Mouse (Mus musculus): ENCODE data around the gene Tfeb. TPM values are rescaled to one million over a fixed set of nuclear protein-coding genes. Genes with fewer than 3 reads are reported as not detected.
A peak's percentile ranks its signal among the peaks of the same experiment; 100 is the strongest.

The Tfeb gene
- polyA plus RNA-seq, 1 experiment from 2014 or later: 2.4 TPM

DNA sequence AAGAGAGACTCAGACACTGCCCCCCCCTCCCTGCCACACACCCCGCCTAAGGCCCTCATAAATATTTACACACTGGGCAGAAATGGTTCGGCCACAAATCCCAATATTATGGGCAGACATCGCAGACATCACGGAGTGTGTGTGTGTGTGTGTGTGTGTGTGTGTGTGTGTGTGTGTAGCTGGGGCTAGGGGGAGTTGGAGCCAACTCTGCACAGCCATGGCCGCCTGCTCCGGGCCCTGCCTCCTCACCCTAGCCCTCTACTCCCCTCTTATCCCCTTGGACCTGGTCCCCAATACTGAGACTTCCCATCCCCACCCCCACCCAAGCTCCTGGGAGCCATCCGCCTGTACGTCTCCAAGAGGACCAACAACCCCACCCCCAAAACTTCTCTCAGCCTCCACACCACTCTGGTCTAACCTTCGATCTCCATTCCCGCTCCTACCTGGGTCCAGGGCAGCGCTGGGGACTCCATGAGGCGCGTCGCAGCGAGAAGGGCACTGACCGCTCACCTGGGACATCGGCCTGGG is 95.7 kb downstream of the Tfeb start:
- 3% methylated on average over 17 of the region's 17 CpGs for WGBS
- peaks cover 79% of the 10 kb centered on the region for H3K27me3 ChIP-seq
- peak; percentile 56 for ATAC-seq (ENCODE audit: low FRiP score)

DNA sequence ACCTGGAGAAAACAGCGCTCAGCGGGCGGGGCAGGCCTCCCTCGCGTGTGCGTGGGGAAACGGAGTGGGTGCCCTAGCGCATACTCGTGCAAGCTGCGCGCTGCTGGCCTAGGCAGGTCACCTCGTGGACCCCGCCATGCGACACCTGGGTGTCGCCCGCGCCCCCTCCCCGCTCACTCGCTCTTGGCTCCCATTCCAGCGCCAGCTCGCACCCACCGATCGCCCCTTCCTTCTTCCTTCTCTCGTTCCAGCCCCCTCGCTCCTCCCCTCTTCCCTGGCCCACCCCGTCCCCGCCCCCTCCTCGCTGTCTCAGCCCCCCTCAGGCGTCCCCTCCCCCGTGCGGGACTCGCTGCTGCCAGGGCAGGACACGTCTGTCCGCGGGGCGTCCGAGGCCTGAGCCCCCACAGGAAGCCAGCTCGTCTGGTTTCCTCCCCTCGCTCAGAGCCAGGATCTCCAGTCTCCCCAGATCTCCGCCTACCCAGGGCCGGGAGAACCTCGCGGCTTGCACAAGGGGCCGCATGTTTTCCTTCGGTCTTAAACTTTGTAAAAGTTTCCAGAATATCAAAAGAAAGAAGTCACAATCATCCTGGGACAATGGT is 96.3 kb downstream of the Tfeb start:
- H3K4me2 ChIP-seq: peak overlapping the region; percentile 91
- H3K4me3 ChIP-seq (replicated peaks): peak overlapping the region; percentile 54
- H3K27ac ChIP-seq: no peak overlapping the region
- H3K27me3 ChIP-seq: peaks cover 81% of the 10 kb centered on the region
- H3K9me3 ChIP-seq: no peaks in the 10 kb centered on the region
- peak overlapping the region; percentile 71 for H3K9ac ChIP-seq
- no peaks in the 10 kb centered on the region for H3K36me3 ChIP-seq (replicated peaks)
- peaks cover 39% of the 10 kb centered on the region for H3K4me1 ChIP-seq
- WGBS: under 1% methylated on average over 44 of the region's 45 CpGs
- peak; percentile 57 for ATAC-seq (ENCODE audit: low FRiP score)

More for the DNA sequence above, 95.7 kb downstream of the Tfeb start:
- no peaks in the 10 kb centered on the region for H3K9me3 ChIP-seq
- H3K27ac ChIP-seq: no peak overlapping the region
- H3K9ac ChIP-seq: peak overlapping the region; percentile 71
- peak overlapping the region; percentile 91 for H3K4me2 ChIP-seq
- H3K36me3 ChIP-seq (replicated peaks): no peaks in the 10 kb centered on the region
- peak overlapping the region; percentile 54 for H3K4me3 ChIP-seq (replicated peaks)
- peaks cover 39% of the 10 kb centered on the region for H3K4me1 ChIP-seq

DNA sequence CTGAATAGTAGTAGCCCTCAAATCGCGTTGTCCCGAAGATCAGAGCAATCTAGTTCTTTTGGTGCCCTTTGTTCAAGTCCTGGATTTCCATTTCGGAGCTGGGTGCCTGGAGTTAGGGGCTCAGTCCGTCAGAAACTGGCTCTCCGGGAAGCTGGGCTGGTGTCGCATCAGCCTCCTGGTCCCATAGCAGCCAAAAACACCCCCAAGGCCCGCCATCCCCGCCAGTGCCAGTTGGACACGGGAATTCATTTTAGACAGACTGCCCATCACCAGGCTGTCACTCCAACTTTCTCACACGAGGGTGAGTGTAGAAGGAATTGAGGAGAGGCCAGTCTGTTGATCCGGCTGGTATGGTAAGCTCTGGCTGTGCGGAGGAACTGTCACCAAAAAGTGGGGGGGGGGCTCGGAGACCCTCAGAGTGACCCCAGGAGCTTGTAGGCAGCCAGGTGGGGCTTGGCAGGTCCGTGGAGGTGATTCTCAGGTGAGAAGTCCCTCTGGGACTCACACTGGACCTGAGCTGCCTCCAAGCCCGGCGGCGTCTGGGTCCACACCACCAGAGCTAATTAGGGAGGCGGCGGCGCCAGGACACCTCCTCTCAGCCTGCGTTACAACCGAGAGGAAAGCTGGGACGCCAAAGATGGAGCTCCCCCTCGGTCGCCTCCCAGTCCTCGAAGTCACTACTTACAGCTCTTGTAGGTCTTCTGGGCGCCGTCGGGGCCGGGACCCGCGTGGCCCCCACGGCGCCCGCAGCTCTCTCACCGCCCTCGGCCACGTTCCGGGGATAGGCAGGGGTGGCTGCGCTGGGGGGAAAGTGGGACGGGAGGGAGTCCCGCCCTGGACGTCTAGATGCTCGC is 97.0 kb downstream of the Tfeb start:
- Histone ChIP-seq H3K36me3 (replicated peaks) (no peaks in the 10 kb centered on the region), H3K27me3 (peaks cover 81% of the 10 kb centered on the region), H3K4me3 (replicated peaks) (peak overlapping the region; percentile 54), H3K4me2 (peak overlapping the region; percentile 91), H3K4me1 (peaks cover 39% of the 10 kb centered on the region), H3K27ac (no peak overlapping the region), H3K9me3 (no peaks in the 10 kb centered on the region), H3K9ac (0 out of 2 replicates have a peak overlapping the region, but pooled peaks have one; percentile 71)
- WGBS: 1% methylated on average over 45 of the region's 45 CpGs
- no peak for ATAC-seq (ENCODE audit: low FRiP score)

DNA sequence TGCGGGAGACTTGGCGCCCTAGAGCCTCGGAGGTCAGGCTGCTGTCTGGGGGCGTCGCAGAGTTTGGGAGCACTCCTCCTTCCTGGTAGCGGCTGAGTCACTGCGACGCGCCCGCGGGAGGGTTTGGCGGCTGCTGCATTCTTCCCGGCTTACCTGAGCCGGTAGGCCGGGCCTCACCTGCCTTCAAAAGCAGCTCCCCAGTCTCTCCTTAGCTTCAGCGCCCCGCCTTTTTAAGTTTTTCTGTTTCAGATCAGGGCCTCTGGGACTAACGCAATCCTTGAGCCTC is 97.6 kb downstream of the Tfeb start, which contains the start of gene Mdfi:
Gene Mdfi (minus strand): TSS at position 210 of the 286 bp plus-strand sequence.
- no peak for ATAC-seq (ENCODE audit: low FRiP score)
- peaks cover 81% of the 10 kb centered on the region for H3K27me3 ChIP-seq
- no peak within 1 kb of the TSS for H3K27ac ChIP-seq
- no peak within 1 kb of the TSS for H3K9ac ChIP-seq
- no peaks in the 10 kb centered on the region for H3K36me3 ChIP-seq (replicated peaks)
- no peaks in the 10 kb centered on the region for H3K9me3 ChIP-seq
- H3K4me3 ChIP-seq (replicated peaks): peak within 1 kb of the TSS; percentile 54
- peaks cover 39% of the 10 kb centered on the region for H3K4me1 ChIP-seq
- WGBS: 4% methylated on average over 18 of the region's 18 CpGs
- H3K4me2 ChIP-seq: peak within 1 kb of the TSS; percentile 91

DNA sequence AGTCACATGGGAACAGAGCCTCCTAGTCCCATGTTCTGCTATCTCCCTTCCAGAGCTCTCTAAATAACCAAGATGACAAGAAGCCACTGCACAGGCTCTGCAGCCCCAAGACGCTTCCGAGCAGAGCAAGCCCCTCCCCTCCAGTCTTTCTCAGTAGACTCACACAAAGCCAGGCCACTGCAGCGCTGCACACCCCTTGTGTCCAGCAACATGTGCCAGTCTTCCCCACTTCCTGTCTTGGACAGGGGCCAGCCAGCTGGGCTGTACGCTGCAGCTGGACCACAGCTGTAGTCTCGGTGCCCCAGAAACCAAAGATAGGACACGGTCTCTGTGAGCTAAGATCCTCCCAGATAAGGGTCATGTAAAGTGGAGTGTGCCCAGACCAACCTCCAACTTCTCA is 101.0 kb downstream of the Tfeb start:
- 63% methylated on average over 6 of the region's 6 CpGs for WGBS

DNA sequence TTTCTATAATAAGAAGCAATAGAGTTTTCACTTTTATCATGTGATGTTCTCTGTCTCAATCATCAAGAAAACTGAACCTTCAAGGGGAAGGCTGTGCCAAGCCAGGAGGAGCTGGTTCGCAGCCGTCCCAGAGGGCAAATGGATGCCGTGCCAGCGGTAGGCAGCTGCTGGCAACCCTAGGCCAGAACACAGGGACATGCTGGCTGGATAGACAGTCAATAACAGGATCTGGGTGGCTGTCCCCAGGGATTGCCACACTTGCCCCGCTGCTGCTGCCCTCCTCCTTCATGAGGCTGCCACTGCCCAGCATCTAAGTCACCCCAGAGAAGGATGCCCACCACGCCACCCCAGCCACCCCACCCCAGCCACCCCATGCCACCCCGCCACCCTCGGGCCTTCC is 104.7 kb downstream of the Tfeb start:
- Histone ChIP-seq H3K9ac (no peak overlapping the region), H3K27ac (no peak overlapping the region), H3K36me3 (replicated peaks) (no peaks in the 10 kb centered on the region), H3K4me1 (no peaks in the 10 kb centered on the region), H3K9me3 (peaks cover 4% of the 10 kb centered on the region; the same call in 1 of the 2 replicates), H3K4me2 (no peak overlapping the region), H3K4me3 (replicated peaks) (no peak overlapping the region), H3K27me3 (peaks cover 12% of the 10 kb centered on the region)
- ATAC-seq (ENCODE audit: low FRiP score): no peak
- 94% methylated on average over 8 of the region's 8 CpGs for WGBS

More for the DNA sequence above, 101.0 kb downstream of the Tfeb start:
- H3K9me3 ChIP-seq: no peaks in the 10 kb centered on the region
- H3K36me3 ChIP-seq (replicated peaks): no peaks in the 10 kb centered on the region
- H3K27ac ChIP-seq: no peak overlapping the region
- no peak for ATAC-seq (ENCODE audit: low FRiP score)
- H3K4me2 ChIP-seq: no peak overlapping the region
- no peak overlapping the region for H3K4me3 ChIP-seq (replicated peaks)
- H3K27me3 ChIP-seq: peaks cover 50% of the 10 kb centered on the region
- H3K4me1 ChIP-seq: peaks cover 17% of the 10 kb centered on the region
- H3K9ac ChIP-seq: no peak overlapping the region

Other genes with a start within 250 kb of the Tfeb start
- 31.1 and 32.9 TPM in 2 replicates for gene Taf8, start 234.7 kb upstream of the Tfeb start, polyA plus RNA-seq (2016; fragmentation: Nextera tagmentation; extraction: Ambion mirVana)
- 124 and 137 TPM in 2 replicates for gene Ccnd3, start 232.0 kb upstream of the Tfeb start, polyA plus RNA-seq (2016; fragmentation: Nextera tagmentation; extraction: Ambion mirVana)
- gene Bysl, start 125.5 kb upstream of the Tfeb start, polyA plus RNA-seq (2016; fragmentation: Nextera tagmentation; extraction: Ambion mirVana): 32.7 and 33.7 TPM in 2 replicates
- 38.5 and 41.5 TPM in 2 replicates for gene Med20, start 125.4 kb upstream of the Tfeb start, polyA plus RNA-seq (2016; fragmentation: Nextera tagmentation; extraction: Ambion mirVana)
- 1.6 and 2.7 TPM in 2 replicates for gene Gm20517, start 125.4 kb upstream of the Tfeb start, polyA plus RNA-seq (2016; fragmentation: Nextera tagmentation; extraction: Ambion mirVana)
- 11.1 and 12.2 TPM in 2 replicates for gene Usp49, start 106.3 kb upstream of the Tfeb start, polyA plus RNA-seq (2016; fragmentation: Nextera tagmentation; extraction: Ambion mirVana)
- gene Tomm6, start 48.6 kb upstream of the Tfeb start, polyA plus RNA-seq (2016; fragmentation: Nextera tagmentation; extraction: Ambion mirVana): 346 and 368 TPM in 2 replicates
- 11.1 and 11.9 TPM in 2 replicates for gene Frs3, start 48.0 kb upstream of the Tfeb start, polyA plus RNA-seq (2016; fragmentation: Nextera tagmentation; extraction: Ambion mirVana)
- gene Gm21981, start 42.6 kb upstream of the Tfeb start, polyA plus RNA-seq (2016; fragmentation: Nextera tagmentation; extraction: Ambion mirVana): 0.40 and 0.60 TPM in 2 replicates
- 0.91 and 1.0 TPM in 2 replicates for gene Prickle4, start 42.3 kb upstream of the Tfeb start, polyA plus RNA-seq (2016; fragmentation: Nextera tagmentation; extraction: Ambion mirVana)
- gene Pgc, start 10.2 kb upstream of the Tfeb start, polyA plus RNA-seq (2016; fragmentation: Nextera tagmentation; extraction: Ambion mirVana): not detected in 2 replicates
- gene Mdfi, start 97.7 kb downstream of the Tfeb start, polyA plus RNA-seq (2016; fragmentation: Nextera tagmentation; extraction: Ambion mirVana): 7.2 and 9.9 TPM in 2 replicates
- 22.6 and 24.3 TPM in 2 replicates for gene Foxp4, start 187.6 kb downstream of the Tfeb start, polyA plus RNA-seq (2016; fragmentation: Nextera tagmentation; extraction: Ambion mirVana)